Mouse (Mus musculus) kidney, postnatal 10 days (tissue): ENCODE results near the gene Celf2.

ENCODE experiments used
- DNase-seq: peaks from one replicate; pipeline ENCODE4 v3.0.0; 2021; ENCODE audit warnings: mixed read lengths

Gene Celf2

DNA sequence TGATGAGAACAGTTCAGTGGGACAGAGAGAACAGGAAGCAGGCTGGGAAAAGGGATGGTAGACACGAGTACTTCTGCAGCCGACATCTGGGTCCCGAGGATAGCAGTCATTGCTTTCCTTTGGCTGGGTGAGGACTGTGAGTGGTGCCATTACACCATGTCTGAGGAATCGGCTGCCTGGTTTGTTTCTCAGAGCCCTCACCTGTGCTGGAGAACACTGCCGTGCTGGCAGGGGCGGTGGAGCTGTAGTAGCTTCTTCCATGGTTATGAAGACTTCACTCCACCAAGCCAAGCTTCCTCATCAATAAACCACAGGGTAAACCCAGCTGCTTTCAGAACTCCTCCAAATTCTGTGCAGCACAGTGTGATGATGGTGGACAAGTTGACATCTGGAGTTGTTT, 860.5 kb downstream of the Celf2 start:
- no peak for DNase-seq

DNA sequence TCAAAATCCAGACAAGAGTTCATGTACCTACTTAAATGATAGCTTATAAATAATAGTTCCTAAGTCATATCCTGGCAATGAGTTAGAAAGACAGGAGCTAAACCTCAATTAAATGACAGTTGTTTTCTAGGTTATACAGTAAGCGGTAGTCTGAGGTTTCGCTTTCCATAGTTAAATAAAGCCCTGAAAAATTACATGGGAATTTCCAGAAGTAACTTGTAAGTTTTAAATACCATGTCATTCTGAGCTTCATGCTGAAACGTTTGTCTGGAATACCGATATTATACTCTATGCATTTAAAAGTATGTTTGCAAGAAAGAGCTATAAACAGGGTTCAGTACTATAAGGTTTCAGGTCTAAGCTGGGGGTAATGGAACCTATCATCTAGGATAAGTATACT, 862.3 kb downstream of the Celf2 start:
- no peak for DNase-seq

DNA sequence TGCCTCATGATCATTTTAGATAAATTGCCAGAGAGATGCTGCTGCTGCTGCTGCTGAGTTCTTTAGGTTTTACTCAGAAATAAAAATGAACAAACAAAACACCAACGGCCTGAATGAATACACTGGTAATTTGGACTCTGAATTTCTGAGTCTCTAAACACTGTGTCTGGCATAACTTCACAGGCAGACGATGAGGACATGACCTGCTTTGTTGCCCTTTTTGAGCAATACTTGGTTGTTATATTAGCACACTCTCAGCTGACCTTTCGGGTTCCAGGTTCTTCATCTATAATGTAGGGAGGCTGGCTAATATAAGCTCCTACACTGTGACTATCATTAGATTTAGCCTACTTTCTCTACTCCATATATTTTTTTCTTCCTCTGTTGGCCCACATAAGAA, 863.0 kb downstream of the Celf2 start:
- DNase-seq, result no peak

DNA sequence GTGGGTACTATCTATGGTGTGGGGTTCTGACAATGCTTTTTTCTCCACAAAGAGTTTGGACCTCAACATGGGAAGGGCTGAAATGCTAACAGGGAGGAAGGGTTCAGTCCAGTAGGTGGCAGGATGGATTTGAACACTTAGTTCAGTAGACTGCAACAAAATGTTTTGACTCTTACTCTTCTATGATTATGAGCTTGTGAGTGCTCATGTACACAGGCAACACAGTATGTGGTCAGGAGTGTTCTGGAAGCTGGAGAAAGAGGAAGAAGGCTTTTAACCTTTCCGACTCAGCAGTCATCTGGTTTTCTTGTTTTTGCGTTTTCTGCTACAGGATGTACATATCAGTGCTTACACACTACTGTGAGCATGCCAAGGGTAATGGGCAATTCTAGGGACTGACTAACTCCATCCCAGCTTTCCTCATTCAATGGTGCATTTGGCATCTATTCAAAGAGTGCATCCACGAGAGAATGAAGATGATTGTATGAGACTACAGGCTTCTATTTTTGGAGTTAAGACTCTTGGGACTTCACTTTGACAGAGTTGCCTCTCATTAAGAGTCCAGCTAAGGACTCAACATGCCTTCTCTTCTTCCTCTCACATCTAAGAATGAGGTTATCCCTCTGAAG, 867.0 kb downstream of the Celf2 start:
- DNase-seq, result no peak

DNA sequence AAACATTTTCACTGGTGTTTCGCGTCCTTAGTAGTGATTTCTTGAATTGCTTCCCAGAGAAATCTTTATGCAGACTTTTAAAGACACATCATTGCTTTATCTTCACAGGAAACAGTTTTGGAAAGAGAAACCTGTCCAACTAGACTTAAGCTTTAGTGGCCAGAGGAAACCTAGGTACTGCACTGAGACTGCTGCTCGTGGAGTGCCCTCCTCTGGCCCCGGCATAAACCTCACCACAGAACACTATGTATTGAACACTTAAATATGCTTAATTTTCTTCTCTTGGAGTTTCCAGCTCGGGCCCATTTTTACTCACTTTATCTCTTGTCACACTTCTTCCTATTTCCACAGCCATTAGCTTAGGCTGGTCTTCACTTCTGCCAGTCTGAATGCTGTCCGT, 870.0 kb downstream of the Celf2 start:
- no peak for DNase-seq

DNA sequence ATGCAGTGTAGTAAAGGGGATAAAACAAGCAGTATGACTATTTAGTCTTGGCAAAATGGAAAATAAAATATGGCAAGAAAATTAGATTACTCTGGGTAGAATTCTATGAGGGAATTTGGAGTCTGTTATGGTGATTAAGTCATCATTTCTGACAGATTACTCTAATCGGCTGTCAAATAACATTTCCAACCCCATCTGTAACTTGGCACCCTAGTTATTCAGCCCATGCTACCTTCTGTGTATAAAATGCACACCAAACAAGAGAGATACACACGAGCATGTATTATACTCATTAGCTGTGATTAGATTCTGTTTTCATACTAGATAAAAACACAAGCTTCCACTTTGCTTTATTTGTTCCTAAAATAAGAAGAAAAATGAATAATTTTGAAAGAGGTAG, 872.2 kb downstream of the Celf2 start:
- no peak for DNase-seq

DNA sequence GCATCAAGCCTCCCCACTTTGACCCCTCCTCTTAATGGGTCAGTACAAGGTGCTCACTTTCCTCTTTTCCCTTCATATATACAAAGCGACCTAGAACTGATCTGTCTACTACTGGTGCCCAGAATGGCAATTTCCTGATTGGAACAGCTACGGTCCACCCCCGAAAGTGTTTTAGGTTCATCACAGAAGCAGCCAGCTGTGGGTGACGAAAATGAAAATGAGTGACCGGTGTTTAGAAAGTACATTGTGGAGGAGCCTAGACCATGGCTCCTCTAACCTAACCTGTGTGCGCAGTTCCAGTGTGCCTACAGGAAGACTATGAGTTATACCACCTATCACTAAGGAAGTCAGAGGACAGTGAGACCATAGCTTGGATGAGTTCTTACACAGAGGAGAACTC, 874.5 kb downstream of the Celf2 start:
- DNase-seq, result no peak

DNA sequence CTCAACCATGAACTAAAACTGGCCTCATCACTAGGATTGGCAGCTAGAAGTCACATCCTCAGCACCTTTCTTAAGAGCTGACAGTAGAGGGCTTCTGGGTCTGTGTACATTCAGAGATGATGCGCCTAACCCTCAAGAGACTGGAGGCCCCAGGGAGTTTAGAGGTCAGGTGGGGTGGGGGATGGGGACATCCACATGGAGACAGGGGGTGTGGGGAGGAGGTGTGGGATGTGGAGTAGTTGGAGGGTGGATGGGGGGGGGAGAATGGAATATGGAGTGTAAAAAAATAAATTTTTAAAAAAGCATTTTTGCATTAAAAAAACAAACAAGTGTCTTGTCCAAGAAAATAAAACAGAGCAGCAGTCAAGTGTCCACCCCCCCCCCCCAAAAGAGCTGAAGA, 876.2 kb downstream of the Celf2 start:
- no peak for DNase-seq

DNA sequence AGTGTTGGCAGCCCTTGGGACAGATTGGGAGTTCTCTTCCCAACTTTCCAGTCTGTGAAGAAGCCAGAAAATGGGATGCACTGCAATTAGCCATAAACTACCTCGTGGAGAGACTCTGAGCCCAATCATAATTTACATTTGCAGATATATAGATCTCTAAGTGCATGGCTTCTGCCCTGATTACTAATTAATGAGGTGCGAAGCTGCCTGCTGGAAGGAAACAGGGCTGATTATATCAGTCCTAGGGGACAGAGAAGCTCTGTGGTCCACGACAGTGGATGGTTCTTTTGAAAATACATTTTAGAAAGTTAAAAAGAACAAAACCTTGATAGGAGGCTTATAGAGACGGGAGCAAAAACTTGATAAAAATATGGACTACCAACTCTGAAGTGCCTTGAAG, 885.6 kb downstream of the Celf2 start:
- DNase-seq, result no peak

DNA sequence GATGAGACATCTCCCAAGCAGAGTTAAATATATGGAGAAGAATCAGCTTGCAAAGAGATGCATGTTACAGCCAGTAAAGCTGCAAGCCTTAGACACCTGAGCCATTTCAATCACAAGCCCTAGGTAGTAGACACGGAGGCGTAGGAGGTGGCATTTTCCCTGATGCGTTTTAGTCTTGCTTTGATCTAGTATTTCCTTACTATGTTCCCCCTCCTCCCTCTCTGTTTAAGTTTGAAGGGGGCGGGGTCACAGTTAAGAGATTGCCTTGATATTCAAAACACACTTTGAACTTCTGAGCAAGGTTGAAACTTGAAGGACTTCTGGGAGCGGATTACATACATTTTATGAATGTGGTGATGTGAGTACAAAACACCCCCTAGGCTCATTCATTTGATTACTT, 887.3 kb downstream of the Celf2 start:
- no peak for DNase-seq

DNA sequence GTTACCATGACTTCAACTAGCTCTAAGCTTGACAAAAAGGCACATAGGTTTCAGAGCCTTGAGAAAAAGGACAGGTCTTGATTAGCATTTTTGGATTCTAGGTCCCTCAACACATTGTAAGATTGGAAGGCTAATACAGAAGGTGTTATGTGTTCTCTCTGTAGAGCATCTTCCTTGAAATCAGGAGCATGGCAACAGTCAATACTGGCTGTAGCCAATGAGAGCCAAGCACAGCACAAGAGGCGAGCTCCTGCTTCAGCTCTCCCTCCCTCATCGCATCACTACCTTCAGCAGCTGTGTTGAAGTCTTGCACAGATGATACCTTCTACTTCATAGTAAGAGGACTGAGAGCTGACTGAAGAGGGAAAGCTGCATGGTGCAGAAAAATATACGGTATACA, 890.5 kb downstream of the Celf2 start:
- DNase-seq, result no peak

DNA sequence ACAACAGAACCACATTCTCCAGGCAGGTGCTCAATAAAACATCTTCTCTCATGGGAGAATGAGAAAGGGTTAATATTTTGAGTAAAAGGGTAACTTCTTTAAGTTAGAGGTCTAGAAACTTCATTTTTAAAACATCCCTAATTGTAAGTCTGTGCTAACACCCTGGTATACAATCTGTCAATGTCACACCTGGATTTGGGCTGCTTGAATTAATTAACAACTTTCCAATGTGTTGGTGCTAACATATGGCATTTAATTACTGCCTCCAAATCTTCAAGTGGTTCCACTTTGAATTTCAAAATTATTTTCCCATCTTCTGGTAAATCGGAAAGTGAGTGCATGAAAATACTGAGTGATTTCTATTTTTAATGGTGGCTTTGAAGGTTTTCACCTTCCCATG, 890.9 kb downstream of the Celf2 start:
- DNase-seq, result no peak

DNA sequence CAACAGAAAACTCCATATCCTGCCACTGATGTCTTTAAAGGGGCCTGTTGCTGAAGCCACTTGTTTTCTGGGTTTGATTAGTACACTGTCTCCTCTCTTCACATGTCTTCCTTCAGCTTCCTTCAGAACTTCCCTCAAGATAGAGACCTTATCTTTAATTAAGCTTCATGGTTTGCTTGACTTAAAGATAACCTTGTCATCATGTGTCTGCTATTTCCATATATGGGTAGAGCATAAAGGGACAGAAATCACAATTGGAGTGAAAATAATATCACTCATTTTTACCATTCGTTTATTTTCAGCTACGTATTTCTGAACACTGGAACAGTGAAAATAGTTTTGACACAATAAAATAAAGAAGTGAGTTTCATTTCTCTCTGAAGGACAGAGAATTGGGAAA, 905.0 kb downstream of the Celf2 start:
- no peak for DNase-seq

DNA sequence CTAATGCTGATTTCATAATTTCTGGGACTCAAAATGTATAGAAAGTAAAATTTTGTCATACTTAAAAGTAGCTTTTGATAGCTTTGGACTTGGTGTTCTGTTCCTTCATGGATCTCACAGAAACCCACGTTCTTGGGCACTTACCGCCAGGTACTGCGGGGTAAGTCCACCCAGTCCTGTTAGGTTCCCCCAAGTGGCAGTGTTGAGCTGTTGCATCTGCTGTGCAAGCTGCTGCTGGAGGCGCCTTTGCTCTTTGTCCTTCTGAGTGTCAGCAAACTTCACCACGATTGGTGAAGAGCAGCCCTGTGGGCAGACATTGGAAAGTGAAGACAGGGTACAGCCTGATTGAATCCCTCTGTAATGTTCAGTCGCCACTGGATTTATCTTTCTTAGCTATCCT, 905.5 kb downstream of the Celf2 start:
- no peak for DNase-seq

DNA sequence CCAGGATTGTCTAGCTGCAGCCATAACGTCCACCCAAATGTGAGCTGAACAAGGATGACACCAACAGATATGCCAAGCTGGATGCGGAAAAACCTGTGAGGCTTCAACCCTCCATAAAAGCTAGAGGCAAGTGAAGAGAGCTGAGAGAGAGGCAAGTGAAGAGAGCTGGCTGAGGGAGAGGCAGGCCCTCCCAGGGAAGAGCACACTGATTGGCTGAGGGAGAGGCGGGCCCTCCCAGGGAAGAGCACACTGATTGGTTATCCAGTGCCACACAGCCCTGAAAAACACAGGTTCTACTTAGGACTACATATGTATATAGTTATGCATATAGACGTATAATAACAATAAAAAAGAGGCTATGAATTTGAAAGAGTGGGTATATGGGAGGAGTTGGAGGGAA, 907.2 kb downstream of the Celf2 start:
- no peak for DNase-seq

DNA sequence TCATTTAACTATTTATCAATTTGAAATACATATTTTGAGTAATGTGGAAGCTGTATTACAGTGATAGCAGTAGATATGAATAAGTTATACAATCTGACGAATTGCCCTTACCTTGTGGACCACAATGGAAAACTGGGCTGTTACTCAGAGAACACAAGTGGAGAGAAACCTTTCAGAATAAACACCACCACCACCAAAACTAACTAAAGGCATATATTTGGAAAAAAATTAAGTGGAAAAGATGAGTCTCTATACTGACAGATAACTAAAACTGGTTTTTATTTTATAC, 910.5 kb downstream of the Celf2 start:
- DNase-seq, result no peak

DNA sequence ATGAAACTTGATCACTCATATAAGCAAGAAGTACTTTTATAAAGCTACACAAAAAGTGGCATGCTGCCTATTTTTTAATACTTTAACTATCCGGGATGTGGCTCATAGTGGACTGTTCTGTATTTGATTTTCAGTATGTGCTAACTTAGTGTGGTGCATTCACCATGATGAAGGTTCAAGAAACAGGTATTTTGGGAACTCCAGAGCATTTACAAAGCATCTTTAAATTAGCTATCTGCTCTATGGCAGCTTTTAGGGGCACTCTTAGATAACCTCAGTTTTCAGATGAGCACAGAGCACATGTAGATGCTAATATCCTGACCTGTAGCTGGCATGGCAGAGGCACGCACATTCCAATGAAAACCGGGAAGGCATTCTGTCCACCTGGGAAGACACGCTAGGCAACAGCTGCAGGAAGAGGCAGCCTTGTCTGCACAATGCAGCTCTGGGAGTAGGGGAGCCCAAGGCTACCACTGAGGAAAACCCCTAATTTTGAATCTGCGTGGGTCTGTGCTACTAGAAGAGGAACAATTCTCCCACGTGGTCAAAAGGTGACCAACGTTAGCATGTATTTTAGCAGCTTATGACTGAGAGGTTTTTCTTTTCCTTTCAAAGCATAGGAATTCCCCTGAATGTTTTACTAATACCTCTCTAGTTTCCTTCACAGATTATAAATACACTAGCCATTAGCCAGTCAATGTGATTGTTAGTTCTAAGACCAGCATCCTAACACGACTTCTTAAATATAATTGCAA, 911.1 kb downstream of the Celf2 start:
- DNase-seq, result no peak

DNA sequence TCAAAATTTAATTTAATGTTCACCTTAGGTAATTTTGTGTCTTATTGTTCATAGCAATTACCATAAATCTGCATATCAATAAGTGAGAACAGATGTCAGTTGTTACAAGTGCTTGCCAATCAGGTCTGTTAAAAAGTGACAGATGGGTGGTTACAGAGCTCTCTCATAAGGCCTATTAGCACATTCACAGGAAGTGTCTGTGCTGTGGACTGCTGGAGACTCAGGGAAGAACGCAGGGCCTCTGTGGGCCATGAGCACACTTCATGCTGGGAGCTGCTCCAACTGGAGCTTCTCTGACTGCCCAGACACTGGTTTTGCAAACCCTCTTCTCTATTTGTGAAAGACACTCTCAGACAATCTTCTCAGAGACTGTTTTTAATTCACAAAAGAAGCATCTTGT, 914.6 kb downstream of the Celf2 start:
- no peak for DNase-seq

DNA sequence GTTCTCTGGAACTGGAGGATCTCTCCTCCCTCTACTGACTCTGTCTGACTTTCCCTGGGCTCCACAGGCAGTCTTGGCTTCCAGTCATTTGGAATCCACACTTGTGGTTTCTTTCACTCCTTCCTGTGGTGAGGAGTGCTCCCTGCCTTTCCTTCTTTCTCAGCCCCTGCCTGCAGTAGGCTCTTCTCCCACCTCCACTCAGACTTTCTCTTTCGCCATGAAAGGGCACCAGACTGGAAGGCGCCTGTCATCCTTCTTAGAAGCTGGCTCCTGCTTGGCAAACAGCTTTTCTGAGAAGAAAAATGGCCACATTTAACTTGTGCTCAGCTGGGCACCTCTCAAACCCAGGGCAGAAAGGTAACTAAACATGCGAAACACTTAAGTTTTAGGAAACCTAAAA, 915.2 kb downstream of the Celf2 start:
- DNase-seq, result no peak

DNA sequence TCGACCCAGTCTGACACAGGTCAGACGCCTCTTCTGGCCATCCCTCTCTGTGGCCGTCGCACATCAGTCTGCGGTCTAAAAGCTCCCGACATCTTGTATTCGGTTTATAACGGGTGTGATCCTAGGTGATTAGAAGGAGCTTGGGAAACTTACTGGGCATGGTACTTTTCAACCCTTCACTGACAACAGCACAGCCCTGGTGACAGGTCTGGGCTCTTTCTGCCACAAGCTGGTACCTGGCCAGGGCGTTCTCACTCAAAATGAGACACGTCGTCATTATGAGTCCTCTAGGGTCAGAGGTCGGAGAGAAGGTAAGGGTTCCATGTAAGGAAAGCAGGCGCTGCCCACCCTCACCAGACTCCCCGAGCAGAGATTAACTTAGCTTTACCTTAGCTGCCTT, 915.6 kb downstream of the Celf2 start:
- DNase-seq, result no peak

DNA sequence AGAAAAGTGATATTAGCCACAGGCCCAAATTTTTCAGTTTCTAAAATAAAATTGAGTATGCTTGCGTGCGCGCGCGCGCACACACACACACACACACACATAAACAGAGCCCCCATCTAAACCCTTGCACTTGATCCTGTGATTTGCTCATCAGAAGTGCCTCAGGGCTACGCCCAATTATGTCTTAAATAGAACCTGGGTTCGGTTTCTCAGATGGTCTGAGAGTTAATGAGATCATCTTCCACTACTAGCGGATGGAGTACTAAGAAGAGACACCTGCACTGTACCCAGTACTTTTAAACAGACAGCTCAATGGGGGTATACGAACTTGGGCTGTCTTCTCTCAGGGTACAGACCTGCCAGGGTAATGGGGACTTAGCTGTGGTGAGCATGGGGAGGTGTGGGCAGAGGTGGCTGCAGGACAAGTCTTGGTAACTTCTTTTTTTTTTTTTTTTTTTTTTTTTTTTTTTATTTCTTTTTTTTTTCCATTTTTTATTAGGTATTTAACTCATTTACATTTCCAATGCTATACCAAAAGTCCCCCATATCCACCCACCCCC, 923.2 kb downstream of the Celf2 start:
- no peak for DNase-seq

DNA sequence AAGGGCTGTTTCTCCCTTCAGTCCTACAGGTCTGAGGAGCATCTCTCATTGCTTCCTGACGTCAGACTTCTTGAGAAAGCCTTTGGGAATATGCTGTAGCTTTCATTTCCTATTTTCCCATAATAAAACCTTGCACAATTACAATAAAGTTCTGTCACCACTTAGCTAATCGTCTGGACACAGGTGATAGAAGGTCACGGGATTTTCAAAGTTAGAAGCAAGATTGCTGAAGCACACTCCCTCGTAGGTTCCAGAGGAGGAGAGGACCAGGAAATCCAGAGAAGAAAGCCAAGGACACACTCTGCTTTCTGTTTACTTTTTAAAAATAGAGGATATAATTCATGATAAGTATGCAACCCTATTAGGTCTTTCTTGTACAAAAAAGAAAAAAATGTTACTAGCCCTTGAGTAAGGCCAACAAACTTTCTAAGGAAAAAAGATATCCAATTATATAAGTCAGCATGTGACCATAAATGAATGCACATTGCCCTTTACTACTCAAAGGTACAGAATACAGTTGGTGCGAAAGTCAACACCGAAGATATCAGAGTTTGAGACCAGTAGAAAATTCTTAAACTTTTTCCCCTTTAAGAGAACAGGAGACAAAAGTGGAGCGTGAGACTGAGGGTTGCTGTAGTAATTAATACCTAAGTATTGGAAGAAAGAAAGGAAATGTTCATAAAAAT, 924.2 kb downstream of the Celf2 start:
- DNase-seq, result no peak

DNA sequence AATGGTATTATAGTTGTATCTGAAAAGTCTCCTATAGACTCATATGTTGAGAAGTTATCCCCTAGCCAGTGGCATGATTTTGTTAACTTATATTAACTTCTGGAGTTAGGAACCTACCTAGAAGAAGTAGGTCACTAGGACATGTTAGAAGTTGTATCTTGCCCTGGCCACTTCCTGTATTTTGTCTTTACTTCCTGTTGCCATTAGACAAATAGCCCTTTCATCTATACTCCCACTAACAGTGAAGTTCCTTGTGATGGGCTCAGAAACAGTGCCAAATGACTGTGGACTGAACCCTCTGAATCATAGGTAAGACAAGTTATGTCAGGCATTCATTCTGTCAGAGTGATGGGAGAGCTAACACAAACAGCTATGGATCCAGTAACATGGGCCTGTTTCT, 926.7 kb downstream of the Celf2 start:
- DNase-seq, result no peak

DNA sequence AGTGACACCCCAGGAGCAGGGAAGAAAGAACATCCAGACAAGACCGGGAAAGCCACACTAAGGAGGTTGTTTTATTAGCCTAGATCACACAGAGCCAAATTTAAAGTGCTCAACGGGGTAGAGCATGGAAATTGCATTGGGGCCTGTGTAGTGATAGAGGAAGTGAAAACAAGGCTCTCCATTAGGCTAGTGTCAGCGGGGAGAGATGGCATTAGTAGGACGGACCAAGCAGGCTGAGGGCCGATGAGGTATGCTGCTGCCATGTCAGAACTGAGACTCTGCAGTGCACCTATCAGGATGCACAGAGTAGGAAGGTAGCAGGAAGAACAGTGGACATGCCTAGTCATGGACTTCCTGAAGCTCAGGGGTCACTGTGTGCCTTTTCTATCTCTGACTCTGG, 929.3 kb downstream of the Celf2 start:
- no peak for DNase-seq
